Mouse (Mus musculus): Measurements from ENCODE around the gene Abca8b. TPM values are rescaled to one million over a fixed set of nuclear protein-coding genes. Genes with fewer than 3 reads are reported as not detected.
"Not testable (repeated sequence)": the region's sequence is repeated elsewhere in the genome, so short reads cannot be mapped to it uniquely, and the experiment has no call there.

Gene Abca8b
- total and polyA plus RNA-seq, 3 experiments, result 1.4 to 2.1 (median 1.4) TPM

- TF ChIP-seq JUND (conservative IDR thresholded peaks at IDR 0.05; ENCODE audit: low read depth, low read length) (peak; percentile 70), ZKSCAN1 (IDR thresholded peaks at IDR 0.05; ENCODE audit: borderline replicate concordance, low read depth, low read length) (no peak), IRF4 (IDR thresholded peaks at IDR 0.05; ENCODE audit: low read depth, low read length) (0 out of 2 replicates have a peak, but pooled peaks have one; percentile 28), POLR2A (IDR thresholded peaks at IDR 0.05; ENCODE audit: low read depth, low read length) (no peak), MXI1 (IDR thresholded peaks at IDR 0.05; ENCODE audit: low read depth, low read length) (no peak), PAX5 (IDR thresholded peaks at IDR 0.05; ENCODE audit: low read length) (no peak), MAFK (IDR thresholded peaks at IDR 0.05; ENCODE audit: insufficient replicate concordance, low read length) (no peak), ZC3H11A (IDR thresholded peaks at IDR 0.05; ENCODE audit: low read depth, low read length) (no peak), CHD2 (IDR thresholded peaks at IDR 0.05; ENCODE audit: low read length) (no peak), ZNF384 (IDR thresholded peaks at IDR 0.05; ENCODE audit: low read depth, low read length) (no peak), EP300 (IDR thresholded peaks at IDR 0.05; ENCODE audit: low read length) (peak; percentile 61), SIN3A (IDR thresholded peaks at IDR 0.05; ENCODE audit: low read length) (no peak), NELFE (IDR thresholded peaks at IDR 0.05; ENCODE audit: low read depth, low read length) (no peak), JUN (IDR thresholded peaks at IDR 0.05; ENCODE audit: insufficient read depth, low read depth, low read length) (0 out of 2 replicates have a peak, but pooled peaks have one; percentile 34), MEF2A (IDR thresholded peaks at IDR 0.05; ENCODE audit: borderline replicate concordance, low read depth, low read length) (no peak), USF1 (IDR thresholded peaks at IDR 0.05; ENCODE audit: low read depth, low read length) (no peak), E2F4 (IDR thresholded peaks at IDR 0.05; ENCODE audit: insufficient replicate concordance, low read depth, low read length) (no peak), POLR2AphosphoS2 (IDR thresholded peaks at IDR 0.05; ENCODE audit: low read depth, low read length) (no peak)
- no peaks in the 10 kb centered on the region for H3K79me2 ChIP-seq (replicated peaks; ENCODE audit: control insufficient read depth, extremely low read depth, insufficient read depth, poor library complexity, severe bottlenecking)
- no peak overlapping the region for H3K9ac ChIP-seq (ENCODE audit: insufficient read depth, low read depth)
- peaks cover 7% of the 10 kb centered on the region for H3K9me3 ChIP-seq (replicated peaks; ENCODE audit: low read length)
- in situ Hi-C loops (cut with MboI; ENCODE audit: low pct_ligation_motif_present, low pct_unique_long_range_greater_than_20kb, low sequenced_read_pairs), result no loop called here
- dilution Hi-C loops (cut with MboI; ENCODE audit: extremely low pct_ligation_motif_present, extremely low pct_unique_long_range_greater_than_20kb, low sequenced_read_pairs), result no loop called here
- H3K4me1 ChIP-seq (ENCODE audit: control insufficient read depth in 1 of 2, insufficient read depth in 2 of 2), result peaks cover 0 to 6% of the 10 kb centered on the region in 2 experiments; a peak in 1 of 4 replicates
- no peak overlapping the region for H3K27ac ChIP-seq (ENCODE audit: insufficient read depth, low read depth)
- no peak overlapping the region for H3K4me3 ChIP-seq (replicated peaks in 1 of 3; ENCODE audit: low read depth in 2 of 3, low read length in 2 of 3, poor library complexity in 1 of 3)
- no peaks in the 10 kb centered on the region for H3K27me3 ChIP-seq (replicated peaks)
- peak; percentile 39 for DNase-seq (ENCODE audit: extremely low read depth)
- no peaks in the 10 kb centered on the region for H3K36me3 ChIP-seq (replicated peaks in 1 of 2; ENCODE audit: control insufficient read depth in 1 of 2, insufficient read depth in 1 of 2, low read length in 1 of 2)
- no peak overlapping the region for H3K4me2 ChIP-seq (ENCODE audit: insufficient read depth, low read depth, poor library complexity, severe bottlenecking)
Observed at GRCm38 (mm10) chr11:109919480-109919879, 76.2 kb downstream of the Abca8b start.

GRCm38 (mm10) chr11:109916654-109917053 is 79.0 kb downstream of the Abca8b start:
- dilution Hi-C loops (cut with MboI; ENCODE audit: extremely low pct_ligation_motif_present, extremely low pct_unique_long_range_greater_than_20kb, low sequenced_read_pairs), result no loop called here
- in situ Hi-C loops (cut with MboI; ENCODE audit: low pct_ligation_motif_present, low pct_unique_long_range_greater_than_20kb, low sequenced_read_pairs), result no loop called here

GRCm38 (mm10) chr11:109913156-109913555 is 82.5 kb downstream of the Abca8b start:
- H3K9ac ChIP-seq (ENCODE audit: insufficient read depth, low read depth); H3K27ac ChIP-seq (ENCODE audit: insufficient read depth, low read depth); dilution Hi-C loops (cut with MboI; ENCODE audit: extremely low pct_ligation_motif_present, extremely low pct_unique_long_range_greater_than_20kb, low sequenced_read_pairs); H3K9me3 ChIP-seq (replicated peaks; ENCODE audit: low read length); H3K4me3 ChIP-seq (replicated peaks in 1 of 3; ENCODE audit: low read depth in 2 of 3, low read length in 2 of 3, poor library complexity in 1 of 3); H3K36me3 ChIP-seq (replicated peaks in 1 of 2; ENCODE audit: control insufficient read depth in 1 of 2, insufficient read depth in 1 of 2, low read length in 1 of 2); H3K27me3 ChIP-seq (replicated peaks); H3K4me1 ChIP-seq (ENCODE audit: control insufficient read depth in 1 of 2, insufficient read depth in 2 of 2); in situ Hi-C loops (cut with MboI; ENCODE audit: low pct_ligation_motif_present, low pct_unique_long_range_greater_than_20kb, low sequenced_read_pairs); H3K4me2 ChIP-seq (ENCODE audit: insufficient read depth, low read depth, poor library complexity, severe bottlenecking); H3K79me2 ChIP-seq (replicated peaks; ENCODE audit: control insufficient read depth, extremely low read depth, insufficient read depth, poor library complexity, severe bottlenecking): not testable (repeated sequence)
- DNase-seq (ENCODE audit: extremely low read depth), result peak; percentile 17

More at GRCm38 (mm10) chr11:109916654-109917053, 79.0 kb downstream of the Abca8b start:
- no peaks in the 10 kb centered on the region for H3K9me3 ChIP-seq (replicated peaks; ENCODE audit: low read length)
- TF ChIP-seq MEF2A (IDR thresholded peaks at IDR 0.05; ENCODE audit: borderline replicate concordance, low read depth, low read length), result no peak
- no peak for TF ChIP-seq ZC3H11A (IDR thresholded peaks at IDR 0.05; ENCODE audit: low read depth, low read length)
- no peak for TF ChIP-seq ELF1 (IDR thresholded peaks at IDR 0.05; ENCODE audit: low read depth, low read length)
- no peaks in the 10 kb centered on the region for H3K36me3 ChIP-seq (replicated peaks in 1 of 2; ENCODE audit: control insufficient read depth in 1 of 2, insufficient read depth in 1 of 2, low read length in 1 of 2)
- no peak overlapping the region for H3K27ac ChIP-seq (ENCODE audit: insufficient read depth, low read depth)
- H3K4me3 ChIP-seq (replicated peaks in 1 of 3; ENCODE audit: low read depth in 2 of 3, low read length in 2 of 3, poor library complexity in 1 of 3), result no peak overlapping the region
- DNase-seq (ENCODE audit: extremely low read depth), result no peak
- H3K79me2 ChIP-seq (replicated peaks; ENCODE audit: control insufficient read depth, extremely low read depth, insufficient read depth, poor library complexity, severe bottlenecking), result no peaks in the 10 kb centered on the region
- no peaks in the 10 kb centered on the region for H3K27me3 ChIP-seq (replicated peaks)
- H3K9ac ChIP-seq (ENCODE audit: insufficient read depth, low read depth), result no peak overlapping the region
- H3K4me1 ChIP-seq (ENCODE audit: control insufficient read depth in 1 of 2, insufficient read depth in 2 of 2), result peaks cover 0 to 13% of the 10 kb centered on the region in 2 experiments; a peak in 1 of 4 replicates
- H3K4me2 ChIP-seq (ENCODE audit: insufficient read depth, low read depth, poor library complexity, severe bottlenecking), result no peak overlapping the region

Data from CH12.LX (cell line).